Mouse (Mus musculus): Measurements from ENCODE around the gene Slc39a12. TPM values are rescaled to one million over a fixed set of nuclear protein-coding genes. Genes with fewer than 3 reads are reported as not detected.
A peak's percentile ranks its signal among the peaks of the same experiment; 100 is the strongest.

Gene Slc39a12
- total RNA-seq (2021) (under 1 TPM; 0.08 to 0.32 TPM), polyA plus RNA-seq (2012; rRNA removed) (not detected in 2 replicates)
- long read RNA-seq: 0 reads

DNA sequence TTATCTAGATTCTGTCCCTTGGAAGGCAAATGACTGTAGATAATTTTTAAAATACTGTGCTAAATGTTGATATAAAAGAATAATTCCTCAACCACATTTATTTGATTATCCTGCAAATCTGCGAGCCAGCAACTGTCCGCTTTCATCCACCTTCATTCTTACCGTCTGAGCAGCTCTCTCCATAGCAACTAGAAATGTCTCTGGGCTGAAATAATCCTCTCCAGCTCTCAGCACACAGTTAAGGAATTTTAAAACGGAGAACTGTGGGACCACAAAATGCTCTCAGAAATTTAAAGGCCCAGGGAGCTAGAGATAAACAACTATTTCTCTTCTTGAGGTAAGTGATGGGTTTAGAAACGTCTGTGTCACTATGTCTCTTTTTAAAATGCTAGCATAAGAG lies at the start of gene Slc39a12:
TSS of gene Slc39a12 (plus strand) at position 155 of the 400 bp plus-strand sequence.
- H3K4me1 ChIP-seq (ENCODE audit: control insufficient read depth, insufficient read depth, low read length): no peaks in the 10 kb centered on the region
- no peak for TF ChIP-seq CTCF (IDR thresholded peaks at IDR 0.05)
- no peak for TF ChIP-seq POLR2A (IDR thresholded peaks at IDR 0.05; ENCODE audit: insufficient read depth, low read depth, low read length)
- TF ChIP-seq EP300 (IDR thresholded peaks at IDR 0.05; ENCODE audit: insufficient read depth, low read depth, low read length): no peak
- 68% methylated on average over 5 of the region's 5 CpGs for WGBS
- H3K79me2 ChIP-seq (replicated peaks; ENCODE audit: control insufficient read depth, insufficient read depth, low read length): no peaks in the 10 kb centered on the region
- no peak for DNase-seq
- no peaks in the 10 kb centered on the region for H3K27me3 ChIP-seq (ENCODE audit: control insufficient read depth, insufficient read depth, low read length)
- intact Hi-C loops (cut with DNase I): no loop called here
- no peaks in the 10 kb centered on the region for H3K36me3 ChIP-seq (ENCODE audit: control insufficient read depth, insufficient read depth, low read length)
- H3K4me3 ChIP-seq: no peak within 1 kb of the TSS
- H3K27ac ChIP-seq: no peak within 1 kb of the TSS
- no peak within 1 kb of the TSS for H3K9ac ChIP-seq (ENCODE audit: low read depth, low read length)

DNA sequence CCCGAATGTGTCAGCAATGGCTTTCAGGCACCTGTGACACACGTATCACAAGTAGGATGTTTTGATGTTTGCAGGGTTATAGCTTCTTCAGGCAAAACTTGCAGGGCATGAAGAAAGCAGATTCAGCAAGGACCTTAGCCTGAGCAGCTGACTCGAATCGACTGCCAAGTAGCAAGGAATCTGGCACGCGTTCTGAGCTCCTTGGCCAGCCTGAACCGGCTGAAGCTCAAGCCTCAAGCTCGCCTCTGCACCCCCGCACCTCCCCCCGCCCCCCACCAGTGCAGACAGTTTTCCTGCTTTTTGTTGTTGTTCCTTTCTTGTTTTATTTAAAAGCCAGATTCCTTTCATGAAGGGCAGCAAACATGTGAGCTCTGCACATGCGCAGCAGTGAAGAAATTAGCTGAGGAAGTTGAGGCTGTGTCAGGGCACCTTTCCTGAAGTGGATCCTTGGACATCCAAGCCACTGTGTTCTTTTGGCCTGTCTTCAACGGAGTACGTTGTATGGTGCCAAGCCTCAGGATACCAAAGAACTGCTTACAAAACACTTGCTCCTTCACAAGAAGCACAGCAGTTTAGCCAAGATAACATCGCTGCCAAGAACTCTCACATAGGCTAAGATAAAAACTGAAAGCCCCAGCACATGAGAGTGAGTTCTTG lies 46.3 kb upstream of the Slc39a12 start:
- H3K4me1 ChIP-seq (ENCODE audit: control insufficient read depth, insufficient read depth, low read length): peaks cover 2% of the 10 kb centered on the region
- DNase-seq: peak; percentile 78 to 83
- H3K36me3 ChIP-seq (ENCODE audit: control insufficient read depth, insufficient read depth, low read length): no peaks in the 10 kb centered on the region
- H3K9ac ChIP-seq (ENCODE audit: low read depth, low read length): no peak overlapping the region
- TF ChIP-seq CTCF (IDR thresholded peaks at IDR 0.05) (no peak), EP300 (IDR thresholded peaks at IDR 0.05; ENCODE audit: insufficient read depth, low read depth, low read length) (0 out of 2 replicates have a peak, but pooled peaks have one; percentile 21)
- peak overlapping the region; percentile 5 for H3K27ac ChIP-seq
- H3K27me3 ChIP-seq (ENCODE audit: control insufficient read depth, insufficient read depth, low read length): no peaks in the 10 kb centered on the region
- H3K4me3 ChIP-seq: 0 out of 2 replicates have a peak overlapping the region, but pooled peaks have one; percentile 10
- intact Hi-C loops (cut with DNase I): no loop called here
- 27% methylated on average over 14 of the region's 14 CpGs for WGBS
- H3K79me2 ChIP-seq (replicated peaks; ENCODE audit: control insufficient read depth, insufficient read depth, low read length): no peaks in the 10 kb centered on the region

DNA sequence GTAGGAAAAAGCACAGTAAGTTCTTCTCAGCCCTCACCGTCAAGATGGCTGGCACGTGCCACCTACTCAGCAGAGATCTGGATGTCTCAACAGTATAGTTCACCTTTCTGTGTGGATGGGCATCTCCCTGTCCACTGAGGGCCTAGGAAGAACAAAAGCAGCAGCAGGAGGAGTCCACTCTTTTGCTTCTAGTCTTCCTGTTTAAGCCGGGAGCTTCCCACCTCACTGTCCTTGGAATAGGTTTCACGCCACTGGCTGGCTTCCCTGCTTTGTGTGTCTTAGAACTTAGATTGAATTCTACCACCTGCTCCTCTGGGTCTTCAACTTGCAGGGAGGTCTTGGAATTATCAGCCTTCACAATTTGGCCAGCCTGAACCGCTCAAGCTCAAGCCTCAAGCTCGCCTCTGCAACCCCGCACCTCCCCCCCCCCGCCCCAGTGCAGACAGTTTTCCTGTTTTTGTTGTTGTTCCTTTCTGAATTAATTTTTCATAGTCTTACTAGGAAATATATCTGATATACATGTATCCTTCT lies 45.7 kb upstream of the Slc39a12 start:
- Histone ChIP-seq H3K27me3 (ENCODE audit: control insufficient read depth, insufficient read depth, low read length) (no peaks in the 10 kb centered on the region), H3K9ac (ENCODE audit: low read depth, low read length) (no peak overlapping the region), H3K4me1 (ENCODE audit: control insufficient read depth, insufficient read depth, low read length) (peaks cover 2% of the 10 kb centered on the region), H3K79me2 (replicated peaks; ENCODE audit: control insufficient read depth, insufficient read depth, low read length) (no peaks in the 10 kb centered on the region), H3K36me3 (ENCODE audit: control insufficient read depth, insufficient read depth, low read length) (no peaks in the 10 kb centered on the region), H3K4me3 (no peak overlapping the region), H3K27ac (peak overlapping the region; percentile 5)
- DNase-seq: peak; percentile 35 to 38
- WGBS: 64% methylated on average over 8 of the region's 8 CpGs
- TF ChIP-seq EP300 (IDR thresholded peaks at IDR 0.05; ENCODE audit: insufficient read depth, low read depth, low read length): no peak
- TF ChIP-seq CTCF (IDR thresholded peaks at IDR 0.05): no peak
- TF ChIP-seq POLR2A (IDR thresholded peaks at IDR 0.05; ENCODE audit: insufficient read depth, low read depth, low read length): no peak
- intact Hi-C loops (cut with DNase I): no loop called here

DNA sequence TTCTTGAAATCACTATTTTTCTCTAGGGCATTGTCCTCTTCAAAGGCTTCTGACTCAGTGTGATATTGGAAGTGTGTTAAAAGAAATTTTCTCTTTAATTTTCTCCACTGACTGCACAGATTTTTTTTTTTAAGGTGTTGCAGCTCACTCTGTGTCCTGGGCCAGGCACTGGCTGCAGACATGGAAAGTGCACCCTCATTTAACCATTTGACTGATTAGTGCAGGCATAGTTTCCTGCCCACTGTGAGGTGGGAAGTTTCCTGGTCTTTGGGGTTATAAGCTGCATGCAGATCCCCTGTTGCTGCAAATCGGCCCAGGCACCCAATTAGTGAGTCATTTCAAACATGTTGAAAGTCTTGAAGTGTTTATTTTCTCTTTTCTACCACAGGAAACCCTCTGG lies 740 bp downstream of the Slc39a12 start:
- DNase-seq: no peak
- TF ChIP-seq POLR2A (IDR thresholded peaks at IDR 0.05; ENCODE audit: insufficient read depth, low read depth, low read length): no peak
- no peak for TF ChIP-seq EP300 (IDR thresholded peaks at IDR 0.05; ENCODE audit: insufficient read depth, low read depth, low read length)
- TF ChIP-seq CTCF (IDR thresholded peaks at IDR 0.05): no peak
- 39% methylated on average over 1 of the region's 1 CpGs for WGBS

GRCm38 (mm10) chr2:14390900-14391299 lies 2.8 kb downstream of the Slc39a12 start:
- WGBS: 75% methylated on average over 1 of the region's 1 CpGs
- Histone ChIP-seq H3K27me3 (ENCODE audit: control insufficient read depth, insufficient read depth, low read length) (no peaks in the 10 kb centered on the region), H3K27ac (no peak overlapping the region), H3K36me3 (ENCODE audit: control insufficient read depth, insufficient read depth, low read length) (no peaks in the 10 kb centered on the region), H3K9ac (ENCODE audit: low read depth, low read length) (no peak overlapping the region), H3K4me1 (ENCODE audit: control insufficient read depth, insufficient read depth, low read length) (no peaks in the 10 kb centered on the region), H3K4me3 (no peak overlapping the region), H3K79me2 (replicated peaks; ENCODE audit: control insufficient read depth, insufficient read depth, low read length) (no peaks in the 10 kb centered on the region)
- TF ChIP-seq POLR2A (IDR thresholded peaks at IDR 0.05; ENCODE audit: insufficient read depth, low read depth, low read length) (no peak), EP300 (IDR thresholded peaks at IDR 0.05; ENCODE audit: insufficient read depth, low read depth, low read length) (no peak), CTCF (IDR thresholded peaks at IDR 0.05) (no peak)
- intact Hi-C loops (cut with DNase I): no loop called here
- no peak for DNase-seq

More for the DNA sequence above, 740 bp downstream of the Slc39a12 start:
- Histone ChIP-seq H3K27me3 (ENCODE audit: control insufficient read depth, insufficient read depth, low read length) (no peaks in the 10 kb centered on the region), H3K27ac (no peak overlapping the region), H3K4me3 (no peak overlapping the region), H3K9ac (ENCODE audit: low read depth, low read length) (no peak overlapping the region), H3K79me2 (replicated peaks; ENCODE audit: control insufficient read depth, insufficient read depth, low read length) (no peaks in the 10 kb centered on the region), H3K4me1 (ENCODE audit: control insufficient read depth, insufficient read depth, low read length) (no peaks in the 10 kb centered on the region), H3K36me3 (ENCODE audit: control insufficient read depth, insufficient read depth, low read length) (no peaks in the 10 kb centered on the region)
- intact Hi-C loops (cut with DNase I): no loop called here

DNA sequence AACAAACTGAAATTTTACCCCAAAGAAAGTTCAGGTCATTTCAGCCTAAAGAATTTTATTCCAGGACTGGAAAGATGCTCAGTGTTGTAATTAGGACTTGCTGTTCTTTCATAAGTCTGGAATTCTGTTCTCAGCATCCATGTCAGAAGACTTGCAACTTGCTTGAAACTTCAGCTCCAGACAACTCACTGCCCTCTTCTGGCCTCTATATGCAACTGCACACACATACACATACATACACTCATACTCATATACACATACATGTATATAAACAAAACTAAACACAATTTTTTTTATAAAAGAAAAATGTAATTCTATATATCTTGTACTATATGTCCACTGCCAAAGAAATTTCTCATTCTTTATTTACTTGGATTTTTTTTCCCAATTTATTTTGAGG lies 14.9 kb downstream of the Slc39a12 start:
- Histone ChIP-seq H3K9ac (ENCODE audit: low read depth, low read length) (no peak overlapping the region), H3K4me1 (ENCODE audit: control insufficient read depth, insufficient read depth, low read length) (no peaks in the 10 kb centered on the region), H3K79me2 (replicated peaks; ENCODE audit: control insufficient read depth, insufficient read depth, low read length) (no peaks in the 10 kb centered on the region), H3K27ac (no peak overlapping the region), H3K27me3 (ENCODE audit: control insufficient read depth, insufficient read depth, low read length) (no peaks in the 10 kb centered on the region), H3K4me3 (no peak overlapping the region), H3K36me3 (ENCODE audit: control insufficient read depth, insufficient read depth, low read length) (no peaks in the 10 kb centered on the region)
- DNase-seq: no peak
- TF ChIP-seq CTCF (IDR thresholded peaks at IDR 0.05) (0 out of 2 replicates have a peak, but pooled peaks have one; percentile 6), POLR2A (IDR thresholded peaks at IDR 0.05; ENCODE audit: insufficient read depth, low read depth, low read length) (no peak)
- intact Hi-C loops (cut with DNase I): no loop called here
